Mouse (Mus musculus): ENCODE data around the gene Gm36176.

The Gm36176 gene

GRCm38 (mm10) chr10:77880305-77880704 is 33.7 kb downstream of the Gm36176 start:
- no peak for DNase-seq (ENCODE audit: low spot score in 2 of 2)

- no peak for DNase-seq (ENCODE audit: low spot score in 2 of 2)
These were observed 36.0 kb downstream of the Gm36176 start for GRCm38 (mm10) chr10:77882553-77882952.

GRCm38 (mm10) chr10:77886007-77886747 is 39.6 kb downstream of the Gm36176 start:
- DNase-seq (ENCODE audit: low spot score in 2 of 2) = no peak

GRCm38 (mm10) chr10:77890987-77891565 is 44.5 kb downstream of the Gm36176 start:
- no peak for DNase-seq (ENCODE audit: low spot score in 2 of 2)

GRCm38 (mm10) chr10:77895562-77895961 is 49.0 kb downstream of the Gm36176 start:
- DNase-seq (ENCODE audit: low spot score in 2 of 2) = no peak

Measured in spleen, postnatal 10 days (tissue).